9 mouse cellular contexts compared by ENCODE assay signal in genomic region chr6:90661029-90661399, GRCm38 (mm10). TPM values are rescaled to one million over a fixed set of nuclear protein-coding genes. Genes with fewer than 3 reads are reported as not detected.
A peak's percentile ranks its signal among the peaks of the same experiment; 100 is the strongest.
DNase-seq lines count a peak whose midpoint lies in the region; ATAC-seq and TF ChIP-seq lines count a peak whose summit lies in the region.
"Had no signal": no experiment of that assay in that cellular context is flagged by ENCODE, and none has a peak within 500 bp of the region (broad histone marks: within the 10 kb centered on the region; RNA-seq: fewer than 3 reads in every experiment).

No protein-coding gene starts in this region.

- H3K36me3 ChIP-seq in heart, embryonic 10.5 days = peaks cover 52% of the 10 kb centered on the region
- H3K36me3 ChIP-seq in heart, adult 2 months (ENCODE audit: control insufficient read depth, insufficient read depth, low read length) = no peaks in the 10 kb centered on the region
- peaks cover 48 to 58% of the 10 kb centered on the region in 2 experiments for H3K36me3 ChIP-seq in CH12.LX (replicated peaks in 1 of 2; ENCODE audit: control insufficient read depth in 1 of 2, insufficient read depth in 1 of 2, low read length in 1 of 2)
- H3K36me3 ChIP-seq in liver, embryonic 12.5 days = peaks cover 32% of the 10 kb centered on the region

- H3K27ac ChIP-seq in heart, embryonic 10.5 days = peak overlapping the region; percentile 77
- H3K27ac ChIP-seq in heart, adult 2 months = no peak overlapping the region
- H3K27ac ChIP-seq in CH12.LX (ENCODE audit: insufficient read depth, low read depth) = no peak overlapping the region
- 0 out of 2 replicates have a peak overlapping the region, but pooled peaks have one; percentile 71 for H3K27ac ChIP-seq in liver, embryonic 12.5 days
- H3K27ac ChIP-seq: midbrain, embryonic 13.5 days had no signal

- no peak for TF ChIP-seq EP300 in heart, adult 2 months (IDR thresholded peaks at IDR 0.05; ENCODE audit: insufficient read depth, low read depth, low read length)
- no peak for TF ChIP-seq EP300 in CH12.LX (IDR thresholded peaks at IDR 0.05; ENCODE audit: low read length)

- no peak for TF ChIP-seq RAD21 in CH12.LX (IDR thresholded peaks at IDR 0.05; ENCODE audit: low read depth, low read length)

- TF ChIP-seq CTCF in heart, adult 2 months (IDR thresholded peaks at IDR 0.05) = no peak
- no peak for TF ChIP-seq CTCF in CH12.LX (conservative IDR thresholded peaks at IDR 0.05 in 1 of 2, IDR thresholded peaks at IDR 0.05 in 1 of 2; ENCODE audit: low read depth in 2 of 2, low read length in 2 of 2)

- H3K9me3 ChIP-seq in heart, embryonic 10.5 days = no peaks in the 10 kb centered on the region
- no peaks in the 10 kb centered on the region for H3K9me3 ChIP-seq in CH12.LX (replicated peaks; ENCODE audit: low read length)
- no peaks in the 10 kb centered on the region for H3K9me3 ChIP-seq in liver, embryonic 12.5 days (replicated peaks)
- H3K9me3 ChIP-seq: midbrain, embryonic 13.5 days had no signal

- peaks cover 42% of the 10 kb centered on the region for H3K4me1 ChIP-seq in heart, embryonic 10.5 days
- H3K4me1 ChIP-seq in heart, adult 2 months (ENCODE audit: control insufficient read depth, insufficient read depth, low read length) = peaks cover 1% of the 10 kb centered on the region
- peaks cover 13 to 38% of the 10 kb centered on the region in 2 experiments for H3K4me1 ChIP-seq in CH12.LX (ENCODE audit: control insufficient read depth in 1 of 2, insufficient read depth in 2 of 2)
- peaks cover 37% of the 10 kb centered on the region for H3K4me1 ChIP-seq in liver, embryonic 12.5 days

- DNase-seq in heart, embryonic 10.5 days (ENCODE audit: low spot score) = no peak
- DNase-seq in heart, adult 2 months = no peak
- DNase-seq in kidney, postnatal 4 days = peak; percentile 34 to 59
- DNase-seq in kidney, adult 11 months = no peak
- DNase-seq in CH12.LX (ENCODE audit: extremely low read depth) = peak; percentile 79
- DNase-seq in cerebellum, postnatal 4 days (ENCODE audit: low spot score in 2 of 2) = no peak
- DNase-seq in frontal cortex, postnatal 10 days (ENCODE audit: low spot score in 2 of 2) = no peak

- H3K4me2 ChIP-seq in CH12.LX (ENCODE audit: insufficient read depth, low read depth, poor library complexity, severe bottlenecking) = no peak overlapping the region
- no peak overlapping the region for H3K4me2 ChIP-seq in liver, embryonic 12.5 days
- H3K4me2 ChIP-seq: midbrain, embryonic 13.5 days had no signal

- 82% methylated on average over 11 of the region's 11 CpGs for WGBS in heart, embryonic 10.5 days
- WGBS in heart, adult 2 months = 85% methylated on average over 11 of the region's 11 CpGs
- 75% methylated on average over 11 of the region's 11 CpGs for WGBS in liver, embryonic 12.5 days (ENCODE audit: insufficient replicate concordance)

- no peak overlapping the region for H3K9ac ChIP-seq in heart, adult 2 months (ENCODE audit: low read depth, low read length)
- H3K9ac ChIP-seq in CH12.LX (ENCODE audit: insufficient read depth, low read depth) = no peak overlapping the region
- H3K9ac ChIP-seq in liver, embryonic 12.5 days = no peak overlapping the region
- H3K9ac ChIP-seq: midbrain, embryonic 13.5 days had no signal

- intact Hi-C loops in heart, adult 2 months (cut with DNase I) = no loop called here

- dilution Hi-C loops in CH12.LX (cut with MboI; ENCODE audit: extremely low pct_ligation_motif_present, extremely low pct_unique_long_range_greater_than_20kb, low sequenced_read_pairs) = no loop called here

- H3K27me3 ChIP-seq in heart, embryonic 10.5 days (ENCODE audit: insufficient read depth, poor library complexity, severe bottlenecking) = no peaks in the 10 kb centered on the region
- H3K27me3 ChIP-seq in heart, adult 2 months (ENCODE audit: control insufficient read depth, insufficient read depth, low read length) = no peaks in the 10 kb centered on the region
- no peaks in the 10 kb centered on the region for H3K27me3 ChIP-seq in CH12.LX (replicated peaks)
- H3K27me3 ChIP-seq in liver, embryonic 12.5 days (replicated peaks) = no peaks in the 10 kb centered on the region
- H3K27me3 ChIP-seq: midbrain, embryonic 13.5 days had no signal

- TF ChIP-seq POLR2A in heart, adult 2 months (IDR thresholded peaks at IDR 0.05; ENCODE audit: insufficient read depth, low read depth, low read length) = no peak
- TF ChIP-seq POLR2A in CH12.LX (IDR thresholded peaks at IDR 0.05; ENCODE audit: low read depth, low read length) = no peak

- no peak overlapping the region for H3K4me3 ChIP-seq in heart, embryonic 10.5 days
- no peak overlapping the region for H3K4me3 ChIP-seq in heart, adult 2 months
- H3K4me3 ChIP-seq in CH12.LX (replicated peaks in 1 of 3; ENCODE audit: low read depth in 2 of 3, low read length in 2 of 3, poor library complexity in 1 of 3) = no peak overlapping the region
- H3K4me3 ChIP-seq in liver, embryonic 12.5 days = no peak overlapping the region
- H3K4me3 ChIP-seq: midbrain, embryonic 13.5 days had no signal

- no peaks in the 10 kb centered on the region for H3K79me2 ChIP-seq in heart, adult 2 months (replicated peaks; ENCODE audit: control insufficient read depth, insufficient read depth, low read length)
- no peaks in the 10 kb centered on the region for H3K79me2 ChIP-seq in CH12.LX (replicated peaks; ENCODE audit: control insufficient read depth, extremely low read depth, insufficient read depth, poor library complexity, severe bottlenecking)

- no peak for ATAC-seq in liver, embryonic 12.5 days

- in situ Hi-C loops in CH12.LX (cut with MboI; ENCODE audit: low pct_ligation_motif_present, low pct_unique_long_range_greater_than_20kb, low sequenced_read_pairs) = loop anchor here (10.0 to 25.0 kb wide), 2 partner anchors 64 to 151 kb away; no protein-coding TSS in a partner anchor

TF ChIP-seq in CH12.LX, 34 proteins besides CTCF, POLR2A, EP300 and RAD21:
- TF ChIP-seq UBTF (IDR thresholded peaks at IDR 0.05; ENCODE audit: low read depth, low read length) (no peak), MAX (IDR thresholded peaks at IDR 0.05; ENCODE audit: low read length) (0 out of 2 replicates have a peak, but pooled peaks have one; percentile 62), ZMIZ1 (IDR thresholded peaks at IDR 0.05; ENCODE audit: low read depth, low read length) (no peak), MXI1 (IDR thresholded peaks at IDR 0.05; ENCODE audit: low read depth, low read length) (0 out of 2 replicates have a peak, but pooled peaks have one; percentile 22), JUN (IDR thresholded peaks at IDR 0.05; ENCODE audit: insufficient read depth, low read depth, low read length) (no peak), ZKSCAN1 (IDR thresholded peaks at IDR 0.05; ENCODE audit: borderline replicate concordance, low read depth, low read length) (no peak), MYC (IDR thresholded peaks at IDR 0.05; ENCODE audit: low read depth, low read length) (0 out of 2 replicates have a peak, but pooled peaks have one; percentile 25), BHLHE40 (IDR thresholded peaks at IDR 0.05; ENCODE audit: low read depth, low read length) (peak; percentile 91), ETS1 (conservative IDR thresholded peaks at IDR 0.05; ENCODE audit: low read depth, low read length) (peak; percentile 78)

RNA-seq across cellular contexts. Expression of gene Slc41a3, which starts 56.5 kb away (rescaled TPM):
- polyA plus RNA-seq in heart, embryonic 10.5 days (2016; fragmentation: Nextera tagmentation; extraction: Ambion mirVana) = 8.2 and 9.4 TPM in 2 replicates
- 100 to 1,000 TPM in 1 of 2 experiments, 10 to 100 TPM in 1; 91.9 to 139 TPM for total RNA-seq in heart, adult 2 months (2021)
- 100 and 128 TPM in 2 replicates for polyA plus RNA-seq in heart, adult 2 months (2012; rRNA removed)
- total RNA-seq in CH12.LX (2012; rRNA removed) = 0.55 and 0.59 TPM in 2 replicates
- total RNA-seq in CH12.LX (2014; rRNA removed) = 0.15 TPM in 1 of 2 replicates, not detected in the other
- polyA plus RNA-seq in CH12.LX (2012; ENCODE audit: insufficient read length, low read depth) = 0.10 TPM in 1 of 2 replicates, not detected in the other
- polyA plus RNA-seq in liver, embryonic 12.5 days (2016; fragmentation: Nextera tagmentation; extraction: Ambion mirVana) = 39.7 and 42.4 TPM in 2 replicates

Comparison
In these comparisons a context has a peak if more than half of its experiments do, and no peak if none do; other contexts are left out.
1. DNase-seq: peak in kidney, postnatal 4 days (2 of 2) and CH12.LX (single experiment); none in heart, embryonic 10.5 days (single experiment), heart, adult 2 months (0 of 2), kidney, adult 11 months (single experiment), cerebellum, postnatal 4 days (0 of 2) and frontal cortex, postnatal 10 days (0 of 2).
2. H3K27ac ChIP-seq: peak in heart, embryonic 10.5 days (single experiment) and liver, embryonic 12.5 days (single experiment); none in heart, adult 2 months (single experiment) and CH12.LX (single experiment).